Mouse (Mus musculus): Measurements from ENCODE around the gene Otulin. TPM values are rescaled to one million over a fixed set of nuclear protein-coding genes. Genes with fewer than 3 reads are reported as not detected.
A peak's percentile ranks its signal among the peaks of the same experiment; 100 is the strongest.

Otulin gene
- polyA plus RNA-seq, 1 experiment from 2014 or later: 45.9 TPM

GRCm38 (mm10) chr15:27671612-27672245, 41.2 kb upstream of the Otulin start:
- 59% methylated on average over 10 of the region's 10 CpGs for WGBS
- Histone ChIP-seq H3K27ac (ENCODE audit: low read depth, low read length) (no peak overlapping the region), H3K36me3 (ENCODE audit: control insufficient read depth, insufficient read depth, low read length) (no peaks in the 10 kb centered on the region), H3K4me1 (replicated peaks; ENCODE audit: control insufficient read depth, insufficient read depth, low read length) (peaks cover 17% of the 10 kb centered on the region), H3K4me3 (ENCODE audit: low read depth, low read length) (no peak overlapping the region), H3K27me3 (replicated peaks; ENCODE audit: control insufficient read depth, insufficient read depth, low read length) (no peaks in the 10 kb centered on the region), H3K9ac (ENCODE audit: low read depth, low read length) (no peak overlapping the region), H3K9me3 (ENCODE audit: control insufficient read depth, low read length) (no peaks in the 10 kb centered on the region), H3K4me2 (no peak overlapping the region)
- 0 out of 2 replicates have a peak, but pooled peaks have one; percentile 6 for ATAC-seq (replicated peaks; ENCODE audit: low FRiP score)
- no peak for DNase-seq (ENCODE audit: low spot score)

GRCm38 (mm10) chr15:27670708-27671107, 40.2 kb upstream of the Otulin start:
- DNase-seq (ENCODE audit: low spot score): no peak
- Histone ChIP-seq H3K4me2 (no peak overlapping the region), H3K36me3 (ENCODE audit: control insufficient read depth, insufficient read depth, low read length) (no peaks in the 10 kb centered on the region), H3K27me3 (replicated peaks; ENCODE audit: control insufficient read depth, insufficient read depth, low read length) (no peaks in the 10 kb centered on the region), H3K27ac (ENCODE audit: low read depth, low read length) (no peak overlapping the region), H3K4me1 (replicated peaks; ENCODE audit: control insufficient read depth, insufficient read depth, low read length) (peaks cover 17% of the 10 kb centered on the region), H3K9me3 (ENCODE audit: control insufficient read depth, low read length) (no peaks in the 10 kb centered on the region), H3K9ac (ENCODE audit: low read depth, low read length) (no peak overlapping the region), H3K4me3 (ENCODE audit: low read depth, low read length) (no peak overlapping the region)
- no peak for ATAC-seq (replicated peaks; ENCODE audit: low FRiP score)
- WGBS: 71% methylated on average over 8 of the region's 8 CpGs

- ATAC-seq (replicated peaks; ENCODE audit: low FRiP score): no peak
- no peak overlapping the region for H3K9ac ChIP-seq (ENCODE audit: low read depth, low read length)
Observed at GRCm38 (mm10) chr15:27669931-27670411, 39.5 kb upstream of the Otulin start.

GRCm38 (mm10) chr15:27669276-27669675, 38.8 kb upstream of the Otulin start:
- no peak overlapping the region for H3K4me3 ChIP-seq (ENCODE audit: low read depth, low read length)
- DNase-seq (ENCODE audit: low spot score) (no peak), ATAC-seq (replicated peaks; ENCODE audit: low FRiP score) (no peak)
- no peak overlapping the region for H3K4me2 ChIP-seq
- 79% methylated on average over 4 of the region's 4 CpGs for WGBS
- no peak overlapping the region for H3K9ac ChIP-seq (ENCODE audit: low read depth, low read length)
- H3K27ac ChIP-seq (ENCODE audit: low read depth, low read length): no peak overlapping the region
- peaks cover 17% of the 10 kb centered on the region for H3K4me1 ChIP-seq (replicated peaks; ENCODE audit: control insufficient read depth, insufficient read depth, low read length)
- H3K27me3 ChIP-seq (replicated peaks; ENCODE audit: control insufficient read depth, insufficient read depth, low read length): no peaks in the 10 kb centered on the region
- H3K9me3 ChIP-seq (ENCODE audit: control insufficient read depth, low read length): no peaks in the 10 kb centered on the region
- H3K36me3 ChIP-seq (ENCODE audit: control insufficient read depth, insufficient read depth, low read length): no peaks in the 10 kb centered on the region

More at GRCm38 (mm10) chr15:27669931-27670411, 39.5 kb upstream of the Otulin start:
- WGBS: 90% methylated on average over 12 of the region's 12 CpGs
- DNase-seq (ENCODE audit: low spot score): no peak
- Histone ChIP-seq H3K4me1 (replicated peaks; ENCODE audit: control insufficient read depth, insufficient read depth, low read length) (peaks cover 17% of the 10 kb centered on the region), H3K36me3 (ENCODE audit: control insufficient read depth, insufficient read depth, low read length) (no peaks in the 10 kb centered on the region), H3K9me3 (ENCODE audit: control insufficient read depth, low read length) (no peaks in the 10 kb centered on the region), H3K27me3 (replicated peaks; ENCODE audit: control insufficient read depth, insufficient read depth, low read length) (no peaks in the 10 kb centered on the region), H3K27ac (ENCODE audit: low read depth, low read length) (no peak overlapping the region), H3K4me3 (ENCODE audit: low read depth, low read length) (no peak overlapping the region), H3K4me2 (no peak overlapping the region)

- WGBS: 87% methylated on average over 7 of the region's 7 CpGs
- Histone ChIP-seq H3K27ac (ENCODE audit: low read depth, low read length) (no peak overlapping the region), H3K4me1 (replicated peaks; ENCODE audit: control insufficient read depth, insufficient read depth, low read length) (peaks cover 17% of the 10 kb centered on the region)
Observed at GRCm38 (mm10) chr15:27668557-27668956, 38.1 kb upstream of the Otulin start.

GRCm38 (mm10) chr15:27668001-27668461, 37.5 kb upstream of the Otulin start:
- no peaks in the 10 kb centered on the region for H3K9me3 ChIP-seq (ENCODE audit: control insufficient read depth, low read length)
- H3K4me3 ChIP-seq (ENCODE audit: low read depth, low read length): no peak overlapping the region
- 69% methylated on average over 9 of the region's 9 CpGs for WGBS
- ATAC-seq (replicated peaks; ENCODE audit: low FRiP score): no peak
- no peaks in the 10 kb centered on the region for H3K27me3 ChIP-seq (replicated peaks; ENCODE audit: control insufficient read depth, insufficient read depth, low read length)
- no peak overlapping the region for H3K9ac ChIP-seq (ENCODE audit: low read depth, low read length)
- no peaks in the 10 kb centered on the region for H3K36me3 ChIP-seq (ENCODE audit: control insufficient read depth, insufficient read depth, low read length)
- DNase-seq (ENCODE audit: low spot score): no peak
- no peak overlapping the region; the same call in 1 of the 2 replicates for H3K27ac ChIP-seq (ENCODE audit: low read depth, low read length)
- H3K4me2 ChIP-seq: no peak overlapping the region
- H3K4me1 ChIP-seq (replicated peaks; ENCODE audit: control insufficient read depth, insufficient read depth, low read length): peaks cover 17% of the 10 kb centered on the region

More at GRCm38 (mm10) chr15:27668557-27668956, 38.1 kb upstream of the Otulin start:
- Histone ChIP-seq H3K9ac (ENCODE audit: low read depth, low read length) (no peak overlapping the region), H3K36me3 (ENCODE audit: control insufficient read depth, insufficient read depth, low read length) (no peaks in the 10 kb centered on the region), H3K4me3 (ENCODE audit: low read depth, low read length) (no peak overlapping the region), H3K27me3 (replicated peaks; ENCODE audit: control insufficient read depth, insufficient read depth, low read length) (no peaks in the 10 kb centered on the region), H3K9me3 (ENCODE audit: control insufficient read depth, low read length) (no peaks in the 10 kb centered on the region), H3K4me2 (no peak overlapping the region)
- ATAC-seq (replicated peaks; ENCODE audit: low FRiP score): no peak
- DNase-seq (ENCODE audit: low spot score): no peak

- Histone ChIP-seq H3K4me2 (no peak overlapping the region), H3K9me3 (ENCODE audit: control insufficient read depth, low read length) (no peaks in the 10 kb centered on the region), H3K27me3 (replicated peaks; ENCODE audit: control insufficient read depth, insufficient read depth, low read length) (no peaks in the 10 kb centered on the region), H3K9ac (ENCODE audit: low read depth, low read length) (no peak overlapping the region), H3K4me3 (ENCODE audit: low read depth, low read length) (no peak overlapping the region), H3K4me1 (replicated peaks; ENCODE audit: control insufficient read depth, insufficient read depth, low read length) (peaks cover 17% of the 10 kb centered on the region), H3K27ac (ENCODE audit: low read depth, low read length) (no peak overlapping the region), H3K36me3 (ENCODE audit: control insufficient read depth, insufficient read depth, low read length) (no peaks in the 10 kb centered on the region)
- WGBS: 29% methylated on average over 9 of the region's 9 CpGs
- ATAC-seq (replicated peaks; ENCODE audit: low FRiP score) (peak; percentile 82), DNase-seq (ENCODE audit: low spot score) (no peak)
Observed at GRCm38 (mm10) chr15:27666911-27667539, 36.5 kb upstream of the Otulin start.

GRCm38 (mm10) chr15:27665392-27665911, 35.0 kb upstream of the Otulin start:
- Histone ChIP-seq H3K9ac (ENCODE audit: low read depth, low read length) (no peak overlapping the region), H3K9me3 (ENCODE audit: control insufficient read depth, low read length) (no peaks in the 10 kb centered on the region), H3K27ac (ENCODE audit: low read depth, low read length) (no peak overlapping the region), H3K36me3 (ENCODE audit: control insufficient read depth, insufficient read depth, low read length) (no peaks in the 10 kb centered on the region), H3K4me3 (ENCODE audit: low read depth, low read length) (no peak overlapping the region), H3K4me2 (no peak overlapping the region), H3K27me3 (replicated peaks; ENCODE audit: control insufficient read depth, insufficient read depth, low read length) (no peaks in the 10 kb centered on the region), H3K4me1 (replicated peaks; ENCODE audit: control insufficient read depth, insufficient read depth, low read length) (peaks cover 10% of the 10 kb centered on the region)
- WGBS: 73% methylated on average over 21 of the region's 21 CpGs
- ATAC-seq (replicated peaks; ENCODE audit: low FRiP score): no peak
- no peak for DNase-seq (ENCODE audit: low spot score)
